Mouse (Mus musculus): ENCODE measurements at regions not wholly inside any gene's neighbourhood (a gene's known extent, or its start where the extent isn't known, plus 50 kb on each side); places are given as distances from the start of the nearest gene placed in this dataset.

DNA sequence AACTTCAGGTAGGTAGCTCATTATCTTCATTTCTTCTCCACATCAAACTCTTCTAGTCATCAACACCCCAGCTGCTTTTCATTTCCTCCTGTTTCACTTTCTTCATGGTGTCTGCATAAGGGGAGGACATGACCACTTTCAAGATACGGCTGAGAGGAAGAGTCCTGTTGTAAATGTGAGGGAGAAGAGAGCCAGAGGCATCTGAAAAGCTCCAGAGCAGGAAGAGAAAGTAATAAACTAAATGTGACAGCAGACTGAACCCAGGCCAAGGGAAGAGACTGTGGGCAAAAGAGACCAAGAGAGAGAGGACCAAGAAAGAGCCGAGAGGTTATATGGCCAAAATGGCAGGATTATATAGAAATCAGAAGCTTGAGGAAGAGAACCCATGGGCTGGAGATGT, 312.5 kb upstream of the Acvr2a start:
- no peak overlapping the region for H3K4me2 ChIP-seq (replicated peaks; ENCODE audit: low read depth)
- no peak for ATAC-seq (ENCODE audit: low FRiP score, low TSS enrichment)
- H3K36me3 ChIP-seq (ENCODE audit: control insufficient read depth, insufficient read depth, low read length): no peaks in the 10 kb centered on the region
- no peaks in the 10 kb centered on the region for H3K4me1 ChIP-seq (replicated peaks; ENCODE audit: control insufficient read depth, insufficient read depth)
- no peaks in the 10 kb centered on the region for H3K9me3 ChIP-seq (ENCODE audit: control insufficient read depth, low read length)
- H3K9ac ChIP-seq (ENCODE audit: low read length): no peak overlapping the region
- H3K4me3 ChIP-seq (ENCODE audit: low read depth, low read length): no peak overlapping the region
- no peak overlapping the region for H3K27ac ChIP-seq (replicated peaks)
- TF ChIP-seq EP300 (optimal IDR thresholded peaks at IDR 0.05): no peak
- no peak for TF ChIP-seq CTCF (IDR thresholded peaks at IDR 0.05; ENCODE audit: low read depth)
- WGBS: 66% methylated on average over 2 of the region's 2 CpGs
- H3K27me3 ChIP-seq (ENCODE audit: control insufficient read depth, insufficient read depth, low read length): no peaks in the 10 kb centered on the region
- no peak for DNase-seq (ENCODE audit: low spot score)

DNA sequence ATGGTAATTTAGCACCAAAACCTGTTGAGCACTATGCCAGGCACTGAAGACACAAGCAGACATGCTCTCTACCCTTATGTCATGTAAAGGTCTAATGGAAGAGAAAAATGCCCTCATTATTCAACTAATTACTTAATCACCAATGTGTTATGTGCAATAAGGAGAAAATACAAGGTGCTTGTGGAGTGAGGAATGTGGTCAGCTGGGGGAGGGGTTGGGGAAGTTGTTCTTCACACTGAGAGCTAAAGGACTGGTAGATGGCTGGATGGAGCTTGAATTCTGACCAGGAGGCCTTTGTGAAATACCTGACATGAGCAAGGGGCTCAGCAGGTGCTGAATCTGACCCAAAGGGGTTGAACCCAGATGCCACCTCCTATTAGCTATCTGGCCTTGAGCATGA, 300.1 kb upstream of the Acvr2a start:
- no peaks in the 10 kb centered on the region for H3K36me3 ChIP-seq (ENCODE audit: control insufficient read depth, insufficient read depth, low read length)
- H3K9me3 ChIP-seq (ENCODE audit: control insufficient read depth, low read length): no peaks in the 10 kb centered on the region
- no peak for TF ChIP-seq CTCF (IDR thresholded peaks at IDR 0.05; ENCODE audit: low read depth)
- TF ChIP-seq EP300 (optimal IDR thresholded peaks at IDR 0.05): no peak
- no peak overlapping the region for H3K9ac ChIP-seq (ENCODE audit: low read length)
- no peaks in the 10 kb centered on the region for H3K4me1 ChIP-seq (replicated peaks; ENCODE audit: control insufficient read depth, insufficient read depth)
- no peak overlapping the region for H3K4me2 ChIP-seq (replicated peaks; ENCODE audit: low read depth)
- H3K27me3 ChIP-seq (ENCODE audit: control insufficient read depth, insufficient read depth, low read length): no peaks in the 10 kb centered on the region
- no peak overlapping the region for H3K4me3 ChIP-seq (ENCODE audit: low read depth, low read length)
- ATAC-seq (ENCODE audit: low FRiP score, low TSS enrichment) (no peak), DNase-seq (ENCODE audit: low spot score) (no peak)
- H3K27ac ChIP-seq (replicated peaks): no peak overlapping the region

GRCm38 (mm10) chr2:48519838-48520404, 294.0 kb upstream of the Acvr2a start:
- Histone ChIP-seq H3K36me3 (ENCODE audit: control insufficient read depth, insufficient read depth, low read length) (no peaks in the 10 kb centered on the region), H3K4me2 (replicated peaks; ENCODE audit: low read depth) (no peak overlapping the region), H3K9ac (ENCODE audit: low read length) (no peak overlapping the region), H3K4me3 (ENCODE audit: low read depth, low read length) (no peak overlapping the region), H3K27ac (replicated peaks) (no peak overlapping the region), H3K27me3 (ENCODE audit: control insufficient read depth, insufficient read depth, low read length) (no peaks in the 10 kb centered on the region), H3K9me3 (ENCODE audit: control insufficient read depth, low read length) (no peaks in the 10 kb centered on the region), H3K4me1 (replicated peaks; ENCODE audit: control insufficient read depth, insufficient read depth) (no peaks in the 10 kb centered on the region)
- 59% methylated on average over 5 of the region's 5 CpGs for WGBS
- ATAC-seq (ENCODE audit: low FRiP score, low TSS enrichment) (no peak), DNase-seq (ENCODE audit: low spot score) (no peak)
- TF ChIP-seq CTCF (IDR thresholded peaks at IDR 0.05; ENCODE audit: low read depth) (no peak), EP300 (optimal IDR thresholded peaks at IDR 0.05) (no peak)

DNA sequence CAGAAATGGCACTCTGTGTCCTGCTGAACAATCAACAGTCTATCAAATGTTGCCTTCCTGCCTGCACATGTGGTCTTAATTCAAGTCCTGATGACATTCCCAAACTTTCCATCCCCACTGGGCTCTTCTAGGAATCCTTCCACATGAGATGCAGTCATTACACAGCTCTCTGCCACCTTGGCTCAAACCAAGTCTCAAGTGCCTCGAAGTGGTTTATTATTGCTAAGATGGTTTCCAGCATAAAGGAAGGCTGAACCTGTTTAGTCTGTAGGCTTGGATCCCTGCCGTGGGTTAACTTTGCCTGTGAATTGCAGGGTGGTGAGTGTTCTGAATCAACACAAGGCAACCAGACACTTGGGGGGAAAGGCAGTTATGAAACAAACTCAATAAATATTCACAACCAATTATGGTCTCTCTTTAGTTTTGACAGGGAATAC, 293.4 kb upstream of the Acvr2a start:
- H3K4me3 ChIP-seq (ENCODE audit: low read depth, low read length): no peak overlapping the region
- no peak for ATAC-seq (ENCODE audit: low FRiP score, low TSS enrichment)
- no peaks in the 10 kb centered on the region for H3K27me3 ChIP-seq (ENCODE audit: control insufficient read depth, insufficient read depth, low read length)
- TF ChIP-seq CTCF (IDR thresholded peaks at IDR 0.05; ENCODE audit: low read depth) (no peak), EP300 (optimal IDR thresholded peaks at IDR 0.05) (no peak)
- no peak overlapping the region for H3K27ac ChIP-seq (replicated peaks)
- H3K4me2 ChIP-seq (replicated peaks; ENCODE audit: low read depth): no peak overlapping the region
- no peaks in the 10 kb centered on the region for H3K36me3 ChIP-seq (ENCODE audit: control insufficient read depth, insufficient read depth, low read length)
- H3K9ac ChIP-seq (ENCODE audit: low read length): no peak overlapping the region
- 62% methylated on average over 2 of the region's 2 CpGs for WGBS
- no peaks in the 10 kb centered on the region for H3K9me3 ChIP-seq (ENCODE audit: control insufficient read depth, low read length)
- no peaks in the 10 kb centered on the region for H3K4me1 ChIP-seq (replicated peaks; ENCODE audit: control insufficient read depth, insufficient read depth)
- DNase-seq (ENCODE audit: low spot score): no peak

DNA sequence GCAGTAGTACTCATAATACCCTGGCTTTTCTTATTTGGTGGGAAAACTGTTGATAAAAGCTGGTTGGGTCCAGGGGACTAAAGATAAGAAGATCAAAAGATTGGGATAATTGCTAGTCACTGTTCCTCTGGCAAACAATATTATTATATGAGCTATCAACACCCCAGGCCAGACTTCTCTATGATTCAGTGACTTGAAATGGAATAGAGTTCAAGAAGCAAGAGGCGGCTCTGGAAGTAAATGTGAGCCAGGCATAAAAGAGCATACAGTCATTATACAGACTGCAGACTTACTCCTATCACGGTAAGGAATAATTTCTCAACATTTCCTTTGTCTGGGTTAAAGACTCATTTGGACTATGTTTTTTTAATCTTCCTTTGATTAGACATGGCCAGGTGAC, 278.5 kb upstream of the Acvr2a start:
- Histone ChIP-seq H3K9ac (ENCODE audit: low read length) (no peak overlapping the region), H3K27ac (replicated peaks) (no peak overlapping the region), H3K9me3 (ENCODE audit: control insufficient read depth, low read length) (no peaks in the 10 kb centered on the region), H3K4me3 (ENCODE audit: low read depth, low read length) (no peak overlapping the region), H3K4me1 (replicated peaks; ENCODE audit: control insufficient read depth, insufficient read depth) (no peaks in the 10 kb centered on the region), H3K4me2 (replicated peaks; ENCODE audit: low read depth) (no peak overlapping the region), H3K36me3 (ENCODE audit: control insufficient read depth, insufficient read depth, low read length) (no peaks in the 10 kb centered on the region), H3K27me3 (ENCODE audit: control insufficient read depth, insufficient read depth, low read length) (no peaks in the 10 kb centered on the region)
- DNase-seq (ENCODE audit: low spot score): no peak
- ATAC-seq (ENCODE audit: low FRiP score, low TSS enrichment): no peak
- TF ChIP-seq EP300 (optimal IDR thresholded peaks at IDR 0.05) (no peak), CTCF (IDR thresholded peaks at IDR 0.05; ENCODE audit: low read depth) (no peak)
- WGBS: 67% methylated on average over 2 of the region's 2 CpGs

GRCm38 (mm10) chr2:48536930-48537329, 277.0 kb upstream of the Acvr2a start:
- Histone ChIP-seq H3K36me3 (ENCODE audit: control insufficient read depth, insufficient read depth, low read length) (no peaks in the 10 kb centered on the region), H3K9me3 (ENCODE audit: control insufficient read depth, low read length) (no peaks in the 10 kb centered on the region), H3K27ac (replicated peaks) (no peak overlapping the region), H3K4me2 (replicated peaks; ENCODE audit: low read depth) (no peak overlapping the region), H3K4me1 (replicated peaks; ENCODE audit: control insufficient read depth, insufficient read depth) (no peaks in the 10 kb centered on the region), H3K9ac (ENCODE audit: low read length) (no peak overlapping the region), H3K4me3 (ENCODE audit: low read depth, low read length) (no peak overlapping the region), H3K27me3 (ENCODE audit: control insufficient read depth, insufficient read depth, low read length) (no peaks in the 10 kb centered on the region)
- DNase-seq (ENCODE audit: low spot score): no peak
- TF ChIP-seq EP300 (optimal IDR thresholded peaks at IDR 0.05) (no peak), CTCF (IDR thresholded peaks at IDR 0.05; ENCODE audit: low read depth) (no peak)
- WGBS: 79% methylated on average over 4 of the region's 4 CpGs
- ATAC-seq (ENCODE audit: low FRiP score, low TSS enrichment): no peak
